Mouse (Mus musculus) heart, embryonic 14.5 days (tissue): Measurements from ENCODE around the gene Actl6a. TPM values are rescaled to one million over a fixed set of nuclear protein-coding genes. Genes with fewer than 3 reads are reported as not detected.
"Not testable (repeated sequence)": the region's sequence is repeated elsewhere in the genome, so short reads cannot be mapped to it uniquely, and the experiment has no call there.

Experiments used
- ATAC-seq: fragments of 200-750 bp; cut with Nextera tagmentation; 2 replicates; pipeline ENCODE4 v1.8.0; 2017; ENCODE audit warnings: low read depth, moderate TSS enrichment; ENCODE audit not compliant: insufficient number of reproducible peaks, insufficient read depth, low FRiP score
- H3K27ac ChIP-seq, 2 experiments: fragments of 200-500 bp in 1 of 2; fragments of 300-500 bp in 1 of 2; sonication (generic) in 1 of 2; replicated peaks in 1 of 2; 2 replicates each; pipeline ENCODE4 v1.5.1; 2012 to 2014; ENCODE audit warnings: low read depth in 2 of 2, low read length in 2 of 2, control low read depth in 1 of 2, mild to moderate bottlenecking in 1 of 2, mixed read lengths in 1 of 2; ENCODE audit not compliant: control insufficient read depth in 1 of 2, insufficient read depth in 1 of 2
- H3K27me3 ChIP-seq: fragments of 300-500 bp; sonication (generic); 2 replicates; pipeline ENCODE4 v1.6.1; 2014; ENCODE audit warnings: mild to moderate bottlenecking, low read length, control low read depth; ENCODE audit not compliant: control insufficient read depth, insufficient read depth
- H3K36me3 ChIP-seq: fragments of 300-500 bp; sonication (generic); 2 replicates; pipeline ENCODE4 v1.6.1; 2014; ENCODE audit warnings: mild to moderate bottlenecking, control low read depth, low read length, mixed read lengths; ENCODE audit not compliant: control insufficient read depth, insufficient read depth
- H3K4me1 ChIP-seq, 2 experiments: fragments of 200-500 bp in 1 of 2; fragments of 300-500 bp in 1 of 2; sonication (generic) in 1 of 2; 2 replicates each; pipeline ENCODE4 v1.6.1; 2012 to 2014; ENCODE audit warnings: low read length in 2 of 2, control low read depth in 1 of 2, mixed read lengths in 1 of 2; ENCODE audit not compliant: control insufficient read depth in 2 of 2, insufficient read depth in 2 of 2
- H3K4me2 ChIP-seq: fragments of 300-500 bp; sonication (generic); 2 replicates; pipeline ENCODE4 v1.6.1; 2014; ENCODE audit warnings: mild to moderate bottlenecking, low read length
- H3K4me3 ChIP-seq, 2 experiments: fragments of 200-500 bp in 1 of 2; fragments of 300-500 bp in 1 of 2; sonication (generic) in 1 of 2; 2 replicates each; pipeline ENCODE4 v1.5.1; 2012 to 2014; ENCODE audit warnings: low read length in 2 of 2, mild to moderate bottlenecking in 2 of 2, control low read depth in 1 of 2, low read depth in 1 of 2, moderate library complexity in 1 of 2; ENCODE audit not compliant: control insufficient read depth in 1 of 2, insufficient read depth in 1 of 2
- H3K9ac ChIP-seq: fragments of 300-500 bp; sonication (generic); 2 replicates; pipeline ENCODE4 v1.6.1; 2014; ENCODE audit warnings: mild to moderate bottlenecking, low read length
- H3K9me3 ChIP-seq: fragments of 300-500 bp; sonication (generic); 2 replicates; pipeline ENCODE4 v1.6.1; 2016; ENCODE audit warnings: low read length, control low read depth; ENCODE audit not compliant: control insufficient read depth
- WGBS: fragments of 180-500 bp; shearing (Covaris S2); extraction: QIAGEN DNeasy Blood & Tissue Kit; methylation state at CpG from one replicate; pipeline ENCODE4 v1.1.7; 2014; 5-methylcytosine and 5-hydroxymethylcytosine counted together
- polyA plus RNA-seq: library from polyadenylated mRNA; unstranded; fragments of >200 nt; fragmentation: Nextera tagmentation; extraction: Ambion mirVana; gene quantifications from 2 replicates; pipeline ENCODE4 v1.2.1, GENCODE M21; 2014

The Actl6a gene
- polyA plus RNA-seq, 1 experiment from 2014 or later, result 89.5 TPM

- H3K4me3 ChIP-seq, result peak within 1 kb of the TSS; percentile 73 to 80
- ATAC-seq, result peak; percentile 97
- peak within 1 kb of the TSS; percentile 95 for H3K9ac ChIP-seq
- H3K27ac ChIP-seq, result peak within 1 kb of the TSS; percentile 88 to 95
- H3K27me3 ChIP-seq, result no peaks in the 10 kb centered on the region
- peaks cover 2 to 20% of the 10 kb centered on the region in 2 experiments; a peak in 2 of 4 replicates for H3K4me1 ChIP-seq
- WGBS, result under 1% methylated on average over 62 of the region's 62 CpGs
- H3K36me3 ChIP-seq, result peaks cover 54% of the 10 kb centered on the region
- no peaks in the 10 kb centered on the region for H3K9me3 ChIP-seq
- H3K4me2 ChIP-seq, result peak within 1 kb of the TSS; percentile 72
These were observed 30.4 kb downstream of the Actl6a start, which contains the start of gene Ndufb5 for GRCm38 (mm10) chr3:32736244-32737171. Gene Ndufb5, plus strand, starts transcription at chr3:32736990.

GRCm38 (mm10) chr3:32737172-32737655 is 31.1 kb downstream of the Actl6a start, which contains the start of gene Mrpl47:
Gene Mrpl47, minus strand, starts transcription at chr3:32737605.
- peak within 1 kb of the TSS; percentile 72 for H3K4me2 ChIP-seq
- H3K27me3 ChIP-seq, result no peaks in the 10 kb centered on the region
- H3K4me3 ChIP-seq, result peak within 1 kb of the TSS; percentile 73 to 80
- peaks cover 53% of the 10 kb centered on the region for H3K36me3 ChIP-seq
- peak within 1 kb of the TSS; percentile 95 for H3K9ac ChIP-seq
- H3K4me1 ChIP-seq, result peaks cover 2 to 20% of the 10 kb centered on the region in 2 experiments; a peak in 2 of 4 replicates
- peak within 1 kb of the TSS; percentile 88 to 95 for H3K27ac ChIP-seq
- WGBS, result under 1% methylated on average over 31 of the region's 31 CpGs
- ATAC-seq, result peak; percentile 36; the same call in 1 of the 2 replicates
- no peaks in the 10 kb centered on the region for H3K9me3 ChIP-seq

DNA sequence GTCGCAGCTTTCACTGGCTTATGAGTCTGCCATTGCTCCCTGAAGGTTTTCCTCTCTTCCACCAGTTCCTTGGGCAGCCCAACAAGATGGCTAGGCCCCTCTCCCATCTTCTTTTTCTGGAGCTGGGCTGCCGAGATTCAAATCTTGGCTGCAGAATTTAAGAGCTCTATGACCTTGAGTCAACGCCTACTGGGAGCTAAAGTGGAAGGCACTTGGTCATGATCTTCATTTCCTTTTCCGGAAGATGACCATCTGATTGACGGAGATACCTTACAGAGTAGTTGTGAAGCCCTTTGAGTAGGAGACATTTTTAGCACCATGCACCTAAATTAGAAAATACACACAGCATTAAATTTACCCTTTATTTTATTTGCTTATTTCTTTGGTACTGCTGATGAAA is 32.5 kb downstream of the Actl6a start:
- Histone ChIP-seq H3K27ac (no peak overlapping the region), H3K4me3 (no peak overlapping the region), H3K36me3 (peaks cover 48% of the 10 kb centered on the region), H3K9ac (no peak overlapping the region), H3K4me2 (peak overlapping the region; percentile 72), H3K9me3 (no peaks in the 10 kb centered on the region), H3K27me3 (no peaks in the 10 kb centered on the region), H3K4me1 (peaks cover 2 to 20% of the 10 kb centered on the region in 2 experiments; a peak in 2 of 4 replicates)
- WGBS, result 84% methylated on average over 5 of the region's 5 CpGs
- no peak for ATAC-seq

DNA sequence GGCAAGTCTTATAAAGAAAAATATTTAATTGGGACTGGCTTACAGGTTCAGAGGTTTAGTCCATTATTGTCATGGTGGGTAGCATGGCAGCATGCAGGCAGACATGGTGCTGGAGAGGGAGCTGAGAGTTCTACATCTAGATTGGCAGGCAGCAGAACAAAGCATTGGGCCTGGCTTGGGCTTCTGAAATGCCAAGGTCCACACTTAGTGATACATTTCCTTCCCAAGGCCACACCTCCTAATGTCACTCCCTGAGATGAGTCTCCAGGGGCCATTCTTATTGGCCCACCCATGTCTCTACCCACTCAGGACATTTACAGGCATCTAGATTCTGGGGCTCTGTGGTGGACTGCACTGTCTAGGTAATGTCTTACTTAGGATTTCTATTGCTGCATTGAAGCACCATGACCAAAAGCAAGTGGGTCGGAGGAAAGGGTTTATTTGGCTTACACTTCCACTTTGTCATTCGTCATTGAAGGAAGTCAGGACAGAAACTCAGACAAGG is 36.2 kb downstream of the Actl6a start:
- Histone ChIP-seq H3K27me3 (no peaks in the 10 kb centered on the region), H3K4me3 (no peak overlapping the region), H3K9me3 (no peaks in the 10 kb centered on the region), H3K4me1 (peaks cover 2 to 13% of the 10 kb centered on the region in 2 experiments; a peak in 2 of 4 replicates), H3K4me2 (no peak overlapping the region), H3K27ac (no peak overlapping the region), H3K36me3 (peaks cover 66% of the 10 kb centered on the region), H3K9ac (no peak overlapping the region)
- WGBS, result 81% methylated on average over 2 of the region's 2 CpGs
- ATAC-seq, result no peak

- no peak overlapping the region for H3K9ac ChIP-seq
- 91% methylated on average over 6 of the region's 6 CpGs for WGBS
- peaks cover 81% of the 10 kb centered on the region for H3K36me3 ChIP-seq
These were observed 38.9 kb downstream of the Actl6a start for GRCm38 (mm10) chr3:32745001-32745400.

GRCm38 (mm10) chr3:32745426-32745825 is 39.3 kb downstream of the Actl6a start:
- not testable (repeated sequence) for H3K4me2 ChIP-seq, H3K9me3 ChIP-seq, H3K9ac ChIP-seq, ATAC-seq, H3K27ac ChIP-seq, H3K4me1 ChIP-seq, H3K27me3 ChIP-seq, H3K4me3 ChIP-seq
- peaks cover 81% of the 10 kb centered on the region for H3K36me3 ChIP-seq

More at GRCm38 (mm10) chr3:32745001-32745400, 38.9 kb downstream of the Actl6a start:
- no peak for ATAC-seq
- Histone ChIP-seq H3K27ac (no peak overlapping the region), H3K4me1 (no peaks in the 10 kb centered on the region), H3K4me3 (no peak overlapping the region), H3K4me2 (no peak overlapping the region), H3K27me3 (no peaks in the 10 kb centered on the region), H3K9me3 (no peaks in the 10 kb centered on the region)

GRCm38 (mm10) chr3:32748384-32748783 is 42.3 kb downstream of the Actl6a start:
- 83% methylated on average over 9 of the region's 9 CpGs for WGBS
- no peak overlapping the region for H3K27ac ChIP-seq
- no peak overlapping the region for H3K9ac ChIP-seq
- ATAC-seq, result no peak
- no peak overlapping the region for H3K4me3 ChIP-seq
- H3K27me3 ChIP-seq, result no peaks in the 10 kb centered on the region
- peaks cover 89% of the 10 kb centered on the region for H3K36me3 ChIP-seq
- H3K9me3 ChIP-seq, result no peaks in the 10 kb centered on the region
- no peak overlapping the region for H3K4me2 ChIP-seq
- H3K4me1 ChIP-seq, result no peaks in the 10 kb centered on the region
